ENCODE assay signal across 10 mouse cellular contexts in the genomic region with DNA sequence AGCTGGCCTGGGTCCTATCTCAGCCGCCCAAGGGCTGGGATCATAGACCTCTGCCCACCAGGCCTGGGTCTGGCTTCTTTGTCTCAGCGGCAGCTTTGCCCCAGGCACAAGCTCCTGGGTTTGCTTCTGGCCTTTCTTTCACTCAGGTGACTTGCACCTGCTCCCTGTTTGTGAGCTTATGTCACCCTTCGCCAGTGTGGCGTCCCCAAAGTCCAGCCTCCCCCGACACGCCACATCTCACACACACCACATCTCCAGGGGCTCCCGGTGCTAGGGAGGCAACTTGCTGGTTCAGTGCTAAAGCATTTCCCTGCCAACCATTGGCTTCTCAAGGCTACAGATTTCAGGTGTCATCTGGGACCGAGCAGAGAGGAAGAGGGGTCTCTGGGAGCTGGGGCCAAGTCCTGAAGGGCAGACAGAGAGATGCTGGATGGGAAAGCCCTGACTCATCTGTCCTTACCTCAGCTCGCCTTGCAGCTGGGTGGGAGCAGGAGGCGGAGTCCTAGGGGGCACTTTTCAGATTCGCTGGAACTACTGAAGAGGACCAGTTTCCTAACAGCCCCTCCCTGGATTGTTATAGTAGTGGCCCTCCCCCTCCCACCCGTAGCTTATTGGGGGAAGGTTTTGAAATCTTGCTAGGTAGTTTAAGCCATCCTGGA. TPM values are rescaled to one million over a fixed set of nuclear protein-coding genes. Genes with fewer than 3 reads are reported as not detected.
A peak's percentile ranks its signal among the peaks of the same experiment; 100 is the strongest.
DNase-seq lines count a peak whose midpoint lies in the region; ATAC-seq and TF ChIP-seq lines count a peak whose summit lies in the region.
"Had no signal": no experiment of that assay in that cellular context is flagged by ENCODE, and none has a peak within 500 bp of the region (broad histone marks: within the 10 kb centered on the region; RNA-seq: fewer than 3 reads in every experiment).

No protein-coding gene starts in this region.

- no peak overlapping the region for H3K27ac ChIP-seq in midbrain, embryonic 16.5 days (ENCODE audit: low read length)
- H3K27ac ChIP-seq in midbrain, postnatal 0 days (ENCODE audit: low read depth, low read length): no peak overlapping the region
- H3K27ac ChIP-seq in embryonic fibroblast, embryonic 13.5 days (ENCODE audit: insufficient read depth, low read length): 0 out of 2 replicates have a peak overlapping the region, but pooled peaks have one; percentile 23
- H3K27ac ChIP-seq in liver, embryonic 12.5 days: no peak overlapping the region
- no peak overlapping the region for H3K27ac ChIP-seq in thymus, adult 2 months (ENCODE audit: control insufficient read depth, insufficient read depth, low read length)

- peaks cover 75% of the 10 kb centered on the region for H3K4me1 ChIP-seq in midbrain, embryonic 16.5 days (ENCODE audit: control insufficient read depth, insufficient read depth, low read length)
- peaks cover 27% of the 10 kb centered on the region for H3K4me1 ChIP-seq in midbrain, postnatal 0 days (ENCODE audit: insufficient read depth, low read length)
- H3K4me1 ChIP-seq in embryonic fibroblast, embryonic 13.5 days (ENCODE audit: control insufficient read depth, insufficient read depth, low read length): peaks cover 40% of the 10 kb centered on the region
- peaks cover 97% of the 10 kb centered on the region for H3K4me1 ChIP-seq in liver, embryonic 12.5 days
- peaks cover 63% of the 10 kb centered on the region for H3K4me1 ChIP-seq in thymus, adult 2 months (replicated peaks; ENCODE audit: control insufficient read depth, insufficient read depth, low read length)

- TF ChIP-seq POLR2A in embryonic fibroblast, embryonic 13.5 days (IDR thresholded peaks at IDR 0.05; ENCODE audit: low read depth, low read length): no peak
- no peak for TF ChIP-seq POLR2A in thymus, adult 2 months (IDR thresholded peaks at IDR 0.05; ENCODE audit: control insufficient read depth, extremely low read depth, insufficient read depth, low read length, poor library complexity)

- no peak for ATAC-seq in midbrain, embryonic 16.5 days
- no peak for ATAC-seq in midbrain, postnatal 0 days (ENCODE audit: low FRiP score)
- ATAC-seq in liver, embryonic 12.5 days: no peak

- peak; percentile 7 for DNase-seq in gastrocnemius, postnatal 10 days
- DNase-seq in gastrocnemius, adult 18-20 months (ENCODE audit: low spot score): no peak
- DNase-seq in midbrain, postnatal 0 days (ENCODE audit: low spot score): no peak
- peak; percentile 13 to 33 for DNase-seq in lung, postnatal 4 days
- no peak for DNase-seq in thymus, adult 2 months

- H3K4me3 ChIP-seq in midbrain, embryonic 16.5 days (ENCODE audit: low read depth, low read length): no peak overlapping the region
- H3K4me3 ChIP-seq in midbrain, postnatal 0 days (ENCODE audit: low read depth, low read length): no peak overlapping the region
- no peak overlapping the region for H3K4me3 ChIP-seq in embryonic fibroblast, embryonic 13.5 days (ENCODE audit: insufficient read depth, low read length)
- H3K4me3 ChIP-seq in liver, embryonic 12.5 days: no peak overlapping the region
- no peak overlapping the region for H3K4me3 ChIP-seq in thymus, adult 2 months (ENCODE audit: control insufficient read depth, insufficient read depth, low read length)

- 0 out of 2 replicates have a peak overlapping the region, but pooled peaks have one; percentile 5 for H3K9ac ChIP-seq in midbrain, embryonic 16.5 days (ENCODE audit: low read depth, low read length)
- no peak overlapping the region for H3K9ac ChIP-seq in midbrain, postnatal 0 days (replicated peaks; ENCODE audit: low read length, poor library complexity, severe bottlenecking)
- H3K9ac ChIP-seq in liver, embryonic 12.5 days: no peak overlapping the region

- no peak overlapping the region for H3K4me2 ChIP-seq in midbrain, embryonic 16.5 days (ENCODE audit: low read length)
- no peak overlapping the region for H3K4me2 ChIP-seq in midbrain, postnatal 0 days (ENCODE audit: low read depth, low read length, poor library complexity, severe bottlenecking)
- H3K4me2 ChIP-seq in liver, embryonic 12.5 days: no peak overlapping the region

- 54% methylated on average over 12 of the region's 12 CpGs for WGBS in midbrain, embryonic 16.5 days
- 56% methylated on average over 12 of the region's 12 CpGs for WGBS in midbrain, postnatal 0 days
- 49% methylated on average over 12 of the region's 12 CpGs for WGBS in liver, embryonic 12.5 days (ENCODE audit: insufficient replicate concordance)
- 74% methylated on average over 12 of the region's 12 CpGs for WGBS in thymus, adult 2 months

- peaks cover 8% of the 10 kb centered on the region for H3K36me3 ChIP-seq in midbrain, embryonic 16.5 days (ENCODE audit: control insufficient read depth, insufficient read depth, low read length)
- no peaks in the 10 kb centered on the region for H3K36me3 ChIP-seq in midbrain, postnatal 0 days (ENCODE audit: insufficient read depth, low read length)
- H3K36me3 ChIP-seq in liver, embryonic 12.5 days: no peaks in the 10 kb centered on the region
- no peaks in the 10 kb centered on the region for H3K36me3 ChIP-seq in thymus, adult 2 months (ENCODE audit: control insufficient read depth, insufficient read depth, low read length)

- no peak for TF ChIP-seq CTCF in midbrain, postnatal 0 days (IDR thresholded peaks at IDR 0.05)
- TF ChIP-seq CTCF in embryonic fibroblast, embryonic 13.5 days (IDR thresholded peaks at IDR 0.05; ENCODE audit: borderline replicate concordance, insufficient read depth, low read length): no peak
- no peak for TF ChIP-seq CTCF in thymus, adult 2 months (IDR thresholded peaks at IDR 0.05; ENCODE audit: borderline replicate concordance, control insufficient read depth, extremely low read depth, insufficient read depth, low read length, poor library complexity)

- H3K9me3 ChIP-seq in midbrain, embryonic 16.5 days (replicated peaks; ENCODE audit: control insufficient read depth, low read length, poor library complexity, severe bottlenecking): no peaks in the 10 kb centered on the region
- no peaks in the 10 kb centered on the region for H3K9me3 ChIP-seq in midbrain, postnatal 0 days (ENCODE audit: low read length)
- no peaks in the 10 kb centered on the region for H3K9me3 ChIP-seq in liver, embryonic 12.5 days (replicated peaks)

- no peaks in the 10 kb centered on the region for H3K27me3 ChIP-seq in midbrain, embryonic 16.5 days (ENCODE audit: control insufficient read depth, insufficient read depth, low read depth, low read length)
- no peaks in the 10 kb centered on the region for H3K27me3 ChIP-seq in midbrain, postnatal 0 days (ENCODE audit: insufficient read depth, low read length)
- peaks cover 48% of the 10 kb centered on the region for H3K27me3 ChIP-seq in liver, embryonic 12.5 days (replicated peaks)
- H3K27me3 ChIP-seq in thymus, adult 2 months (ENCODE audit: control insufficient read depth, insufficient read depth, low read length): no peaks in the 10 kb centered on the region

RNA-seq across cellular contexts. Expression of gene Bcl9l, which starts 14.3 kb away (rescaled TPM):
- 10 to 100 TPM; 65.4 to 77.6 TPM for total RNA-seq in gastrocnemius, postnatal 10 days (2021)
- 10 to 100 TPM; 36.0 to 36.6 TPM for total RNA-seq in gastrocnemius, adult 18-20 months (2021)
- polyA plus RNA-seq in midbrain, embryonic 16.5 days (2015; fragmentation: Nextera tagmentation; extraction: Ambion mirVana): 10.7 and 10.8 TPM in 2 replicates
- total RNA-seq in midbrain, postnatal 0 days (2014; rRNA removed): 42.1 and 61.1 TPM in 2 replicates
- 10.0 and 10.4 TPM in 2 replicates for polyA plus RNA-seq in midbrain, postnatal 0 days (2015; fragmentation: Nextera tagmentation; extraction: Ambion mirVana)
- polyA plus RNA-seq in embryonic fibroblast, embryonic 13.5 days (2011; ENCODE audit: insufficient read length, low read depth, missing spikeins): 56.0 and 61.6 TPM in 2 replicates
- polyA plus RNA-seq in liver, embryonic 12.5 days (2016; fragmentation: Nextera tagmentation; extraction: Ambion mirVana): 2.5 and 2.7 TPM in 2 replicates
- 38.7 and 50.4 TPM in 2 replicates for polyA plus RNA-seq in thymus, adult 2 months (2012; rRNA removed)

RNA-seq across cellular contexts. Expression of gene Upk2, which starts 42.2 kb away (rescaled TPM):
- total RNA-seq in gastrocnemius, postnatal 10 days (2021): under 1 TPM; 0.38 to 0.65 TPM
- total RNA-seq in gastrocnemius, adult 18-20 months (2021): under 1 TPM; 0.43 to 0.83 TPM
- polyA plus RNA-seq in midbrain, embryonic 16.5 days (2015; fragmentation: Nextera tagmentation; extraction: Ambion mirVana): not detected in 2 replicates
- total RNA-seq in midbrain, postnatal 0 days (2014; rRNA removed): not detected in 2 replicates
- polyA plus RNA-seq in midbrain, postnatal 0 days (2015; fragmentation: Nextera tagmentation; extraction: Ambion mirVana): not detected in 2 replicates
- not detected in 2 replicates for polyA plus RNA-seq in embryonic fibroblast, embryonic 13.5 days (2011; ENCODE audit: insufficient read length, low read depth, missing spikeins)
- polyA plus RNA-seq in liver, embryonic 12.5 days (2016; fragmentation: Nextera tagmentation; extraction: Ambion mirVana): not detected in 2 replicates
- 1.4 and 1.6 TPM in 2 replicates for polyA plus RNA-seq in thymus, adult 2 months (2012; rRNA removed)
- total RNA-seq: liver, adult 2 months; neutrophil, adult 5-6 weeks had no signal
- polyA plus RNA-seq: liver, adult 2 months had no signal

RNA-seq across cellular contexts. Expression of gene Foxr1, which starts 56.0 kb away (rescaled TPM):
- total RNA-seq in gastrocnemius, postnatal 10 days (2021): not detected
- not detected for total RNA-seq in gastrocnemius, adult 18-20 months (2021)
- polyA plus RNA-seq in midbrain, embryonic 16.5 days (2015; fragmentation: Nextera tagmentation; extraction: Ambion mirVana): not detected in 2 replicates
- not detected in 2 replicates for total RNA-seq in midbrain, postnatal 0 days (2014; rRNA removed)
- not detected in 2 replicates for polyA plus RNA-seq in midbrain, postnatal 0 days (2015; fragmentation: Nextera tagmentation; extraction: Ambion mirVana)
- not detected in 2 replicates for polyA plus RNA-seq in embryonic fibroblast, embryonic 13.5 days (2011; ENCODE audit: insufficient read length, low read depth, missing spikeins)
- not detected in 2 replicates for polyA plus RNA-seq in liver, embryonic 12.5 days (2016; fragmentation: Nextera tagmentation; extraction: Ambion mirVana)
- polyA plus RNA-seq in thymus, adult 2 months (2012; rRNA removed): 0.08 and 0.22 TPM in 2 replicates
- total RNA-seq: liver, adult 2 months; neutrophil, adult 5-6 weeks had no signal
- polyA plus RNA-seq: liver, adult 2 months had no signal

Comparison
In these comparisons a context has a peak if more than half of its experiments do, and no peak if none do; other contexts are left out.
1. DNase-seq: peak in gastrocnemius, postnatal 10 days (single experiment) and lung, postnatal 4 days (2 of 2); none in gastrocnemius, adult 18-20 months (single experiment), midbrain, postnatal 0 days (single experiment) and thymus, adult 2 months (single experiment).